Mouse (Mus musculus) neutrophil, adult 59 days (primary cell): Measurements from ENCODE around the gene Uhmk1. TPM values are rescaled to one million over a fixed set of nuclear protein-coding genes. Genes with fewer than 3 reads are reported as not detected.

ENCODE experiments used
- total RNA-seq, 2 experiments: library from RNA; stranded (reverse); gene quantifications; 1 replicate in 1 of 2; 2 replicates in 1 of 2; pipeline ENCODE4 v1.2.4; 2023

Uhmk1 gene
- 10 to 100 TPM; 31.7 TPM for total RNA-seq

GRCm38 (mm10) chr1:170214757-170215522, at the start of gene Uhmk1:
Gene Uhmk1 (minus strand): TSS chr1:170215397.

DNA sequence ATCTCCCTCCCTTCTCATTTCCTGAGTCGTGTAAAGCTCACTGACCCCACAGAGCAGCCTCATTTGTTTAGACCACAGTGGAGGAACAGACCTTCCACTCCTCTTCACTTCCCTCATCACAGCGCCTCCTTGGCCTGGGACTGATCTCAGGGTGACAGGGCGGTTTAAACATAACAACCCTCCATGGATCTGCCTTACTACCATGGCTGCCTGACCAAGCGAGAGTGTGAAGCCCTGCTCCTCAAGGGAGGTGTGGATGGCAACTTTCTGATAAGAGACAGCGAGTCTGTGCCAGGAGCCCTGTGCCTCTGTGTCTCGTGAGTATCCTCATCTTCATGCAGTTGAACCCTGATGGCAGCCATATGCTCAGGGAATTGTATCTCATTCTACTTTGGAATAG, 17.5 kb upstream of the Uhmk1 start, which contains the start of gene Sh2d1b2:
Sh2d1b2 (plus strand) TSS at position 62 of the 400 bp plus-strand sequence.

GRCm38 (mm10) chr1:170174814-170175332, 40.3 kb downstream of the Uhmk1 start, which contains the start of gene Uap1:
Gene Uap1 (minus strand): TSS chr1:170174957.

Other genes starting within 250 kb of the Uhmk1 start
- 1 to 10 TPM; 7.0 to 9.8 TPM for gene Hsd17b7, start 246.2 kb downstream of the Uhmk1 start, total RNA-seq
- under 1 TPM; 0.18 to 0.37 TPM for gene Ddr2, start 104.6 kb downstream of the Uhmk1 start, total RNA-seq
- gene Uap1, start 40.4 kb downstream of the Uhmk1 start, total RNA-seq, result 10 to 100 TPM; 45.6 to 49.7 TPM
- gene Sh2d1b2, start 17.4 kb upstream of the Uhmk1 start, total RNA-seq, result not detected
- gene Sh2d1b1, start 61.9 kb upstream of the Uhmk1 start, total RNA-seq, result 1 to 10 TPM; 1.9 to 2.4 TPM
- gene Gm7694, start 90.9 kb upstream of the Uhmk1 start, total RNA-seq, result 10 to 100 TPM; 10.6 to 12.7 TPM
- gene Spata46, start 93.4 kb upstream of the Uhmk1 start, total RNA-seq, result not detected